ENCODE assay signal across 9 mouse cellular contexts in genomic region chr11:16895441-16896356, GRCm38 (mm10). TPM values are rescaled to one million over a fixed set of nuclear protein-coding genes. Genes with fewer than 3 reads are reported as not detected.
DNase-seq lines count a peak whose midpoint lies in the region; ATAC-seq and TF ChIP-seq lines count a peak whose summit lies in the region.
"Had no signal": no experiment of that assay in that cellular context is flagged by ENCODE, and none has a peak within 500 bp of the region (broad histone marks: within the 10 kb centered on the region; RNA-seq: fewer than 3 reads in every experiment).

No protein-coding gene starts in this region.

- H3K4me1 ChIP-seq in kidney, embryonic 16.5 days (ENCODE audit: insufficient read depth, low read length), result no peaks in the 10 kb centered on the region
- H3K4me1 ChIP-seq in embryonic facial prominence, embryonic 10.5 days, result peaks cover 19% of the 10 kb centered on the region
- peaks cover 3% of the 10 kb centered on the region for H3K4me1 ChIP-seq in liver, postnatal 0 days (ENCODE audit: insufficient read depth)

- no peak overlapping the region for H3K4me3 ChIP-seq in kidney, embryonic 16.5 days (ENCODE audit: low read length)
- no peak overlapping the region for H3K4me3 ChIP-seq in embryonic facial prominence, embryonic 10.5 days
- H3K4me3 ChIP-seq in liver, postnatal 0 days (ENCODE audit: low read depth, low read length), result no peak overlapping the region

- DNase-seq in kidney, adult 9 months, result no peak
- DNase-seq in embryonic facial prominence, embryonic 10.5 days (ENCODE audit: low spot score), result peak; percentile 34
- DNase-seq in gastrocnemius, postnatal 25 days, result peak; percentile 52
- DNase-seq in right cerebral cortex, adult 18-20 months, result peak; percentile 21
- no peak for DNase-seq in liver, postnatal 0 days
- no peak for DNase-seq in B cell, adult 2 months
- no peak for DNase-seq in cerebellum, adult 11-12 months

- no peaks in the 10 kb centered on the region for H3K36me3 ChIP-seq in kidney, embryonic 16.5 days (ENCODE audit: insufficient read depth, low read length)
- H3K36me3 ChIP-seq in embryonic facial prominence, embryonic 10.5 days (replicated peaks), result no peaks in the 10 kb centered on the region
- H3K36me3 ChIP-seq in liver, postnatal 0 days (replicated peaks; ENCODE audit: insufficient read depth, low read length), result peaks cover 22% of the 10 kb centered on the region; the same call in 1 of the 2 replicates

- no peak for TF ChIP-seq EP300 in liver, postnatal 0 days (IDR thresholded peaks at IDR 0.05; ENCODE audit: low read depth)

- H3K27me3 ChIP-seq in kidney, embryonic 16.5 days (ENCODE audit: insufficient read depth, low read length), result no peaks in the 10 kb centered on the region
- H3K27me3 ChIP-seq in embryonic facial prominence, embryonic 10.5 days (replicated peaks; ENCODE audit: low read depth, poor library complexity, severe bottlenecking), result no peaks in the 10 kb centered on the region
- no peaks in the 10 kb centered on the region for H3K27me3 ChIP-seq in liver, postnatal 0 days (ENCODE audit: insufficient read depth, low read length)

- 70% methylated on average over 13 of the region's 13 CpGs for WGBS in kidney, embryonic 16.5 days
- WGBS in embryonic facial prominence, embryonic 10.5 days, result 61% methylated on average over 13 of the region's 13 CpGs
- WGBS in liver, postnatal 0 days (ENCODE audit: insufficient replicate concordance), result 75% methylated on average over 13 of the region's 13 CpGs

- peak; percentile 70 for ATAC-seq in kidney, embryonic 16.5 days (ENCODE audit: low FRiP score, low TSS enrichment)
- no peak for ATAC-seq in liver, postnatal 0 days

- no peak overlapping the region for H3K27ac ChIP-seq in kidney, embryonic 16.5 days (ENCODE audit: low read length)
- H3K27ac ChIP-seq in embryonic facial prominence, embryonic 10.5 days (replicated peaks), result no peak overlapping the region
- H3K27ac ChIP-seq in liver, postnatal 0 days (ENCODE audit: low read depth), result no peak overlapping the region

- no peak overlapping the region for H3K4me2 ChIP-seq in kidney, embryonic 16.5 days (replicated peaks; ENCODE audit: low read depth, low read length)
- H3K4me2 ChIP-seq in liver, postnatal 0 days (ENCODE audit: low read depth, low read length), result no peak overlapping the region
- H3K4me2 ChIP-seq: liver, embryonic 11.5 days had no signal

- H3K9me3 ChIP-seq in kidney, embryonic 16.5 days (ENCODE audit: low read length), result no peaks in the 10 kb centered on the region
- no peaks in the 10 kb centered on the region for H3K9me3 ChIP-seq in embryonic facial prominence, embryonic 10.5 days
- H3K9me3 ChIP-seq in liver, postnatal 0 days (ENCODE audit: low read length), result no peaks in the 10 kb centered on the region

- no peak for TF ChIP-seq CTCF in liver, postnatal 0 days (IDR thresholded peaks at IDR 0.05; ENCODE audit: low read depth)

- H3K9ac ChIP-seq in kidney, embryonic 16.5 days (replicated peaks; ENCODE audit: low read length), result no peak overlapping the region
- H3K9ac ChIP-seq in liver, postnatal 0 days (replicated peaks), result no peak overlapping the region

RNA-seq across cellular contexts. Expression of gene Fbxo48, which starts 55.5 kb away (rescaled TPM):
- polyA plus RNA-seq in kidney, embryonic 16.5 days (2015; fragmentation: Nextera tagmentation; extraction: Ambion mirVana), result 1.1 and 1.6 TPM in 2 replicates
- polyA plus RNA-seq in embryonic facial prominence, embryonic 10.5 days (2016; fragmentation: Nextera tagmentation; extraction: Ambion mirVana), result 1.5 and 1.6 TPM in 2 replicates
- total RNA-seq in gastrocnemius, postnatal 25 days (2021), result under 1 TPM in 1 of 2 experiments, not detected in 1; 0.13 TPM
- polyA plus RNA-seq in liver, postnatal 0 days (2015; fragmentation: Nextera tagmentation; extraction: Ambion mirVana), result 0.75 TPM in 2 replicates

Comparison
In these comparisons a context has a peak if more than half of its experiments do, and no peak if none do; other contexts are left out.
1. DNase-seq: peak in embryonic facial prominence, embryonic 10.5 days (single experiment), gastrocnemius, postnatal 25 days (single experiment) and right cerebral cortex, adult 18-20 months (single experiment); none in kidney, adult 9 months (single experiment), liver, postnatal 0 days (single experiment), B cell, adult 2 months (0 of 2) and cerebellum, adult 11-12 months (single experiment).